Mouse (Mus musculus) neutrophil, adult 5-6 weeks (primary cell): Measurements from ENCODE around the gene Atxn3. TPM values are rescaled to one million over a fixed set of nuclear protein-coding genes. Genes with fewer than 3 reads are reported as not detected.

Experiments
- ATAC-seq: fragments of 151-379, 151-347 bp; 2 replicates; pipeline ENCODE4 v1.8.0; 2017; ENCODE audit warnings: mild to moderate bottlenecking, moderate TSS enrichment; ENCODE audit not compliant: insufficient number of reproducible peaks, poor library complexity, low FRiP score, severe bottlenecking; ENCODE audit errors: extremely low read depth
- total RNA-seq: library from RNA; stranded (forward); fragments of 200-1000 nt; gene quantifications from 2 replicates; pipeline ENCODE4 v1.2.3, GENCODE M21; 2017

Atxn3 gene
- total RNA-seq, 1 experiment from 2014 or later: 60.3 TPM

DNA sequence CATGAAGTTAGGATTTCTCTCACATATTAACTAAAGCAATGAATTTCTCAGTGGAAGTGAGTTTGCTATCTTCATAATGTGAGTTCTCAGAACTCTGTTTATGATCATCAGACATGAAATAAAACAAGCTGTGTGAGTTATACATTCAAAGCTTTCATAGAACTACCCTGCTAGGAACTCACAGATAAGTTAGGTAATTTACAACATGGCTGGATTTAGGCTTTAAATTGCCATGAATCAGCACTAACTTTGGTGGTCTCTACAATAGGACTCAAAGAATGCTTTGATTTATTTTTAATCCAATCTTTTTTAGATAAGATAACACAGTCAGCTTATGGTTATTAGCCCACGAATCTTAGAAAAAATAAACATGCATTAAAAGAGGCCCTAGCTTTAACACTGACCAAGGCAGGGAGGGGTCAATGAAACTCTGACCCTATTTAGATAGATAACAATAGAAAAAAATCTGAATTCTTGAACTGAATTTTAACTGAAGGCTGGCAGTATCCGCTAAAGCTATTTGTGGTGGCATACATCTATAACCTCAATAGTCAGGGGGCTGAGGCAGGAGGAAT, 58.3 kb downstream of the Atxn3 start:
- no peak for ATAC-seq

DNA sequence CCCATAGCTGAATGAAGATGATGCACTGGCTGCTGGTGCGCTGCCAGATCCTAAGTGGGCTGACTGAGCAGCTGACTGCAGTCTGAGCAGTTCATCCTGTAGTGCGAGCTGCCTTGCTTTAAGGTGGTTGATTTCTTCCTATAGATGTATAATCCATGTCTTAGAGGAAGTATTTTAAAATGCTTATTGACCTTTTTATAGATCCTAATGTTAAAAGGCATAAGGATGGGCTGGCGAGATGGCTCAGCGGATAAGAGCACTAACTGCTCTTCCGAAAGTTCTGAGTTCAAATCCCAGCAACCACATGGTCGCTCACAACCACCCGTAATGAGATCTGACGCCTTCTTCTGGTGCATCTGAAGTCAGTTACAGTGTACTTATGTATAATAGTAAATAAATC, 59.1 kb downstream of the Atxn3 start:
- no peak for ATAC-seq

GRCm38 (mm10) chr12:101897113-101897512, 60.9 kb downstream of the Atxn3 start:
- peak; percentile 36; the same call in 1 of the 2 replicates for ATAC-seq

GRCm38 (mm10) chr12:101893296-101893695, 64.8 kb downstream of the Atxn3 start:
- no peak for ATAC-seq

DNA sequence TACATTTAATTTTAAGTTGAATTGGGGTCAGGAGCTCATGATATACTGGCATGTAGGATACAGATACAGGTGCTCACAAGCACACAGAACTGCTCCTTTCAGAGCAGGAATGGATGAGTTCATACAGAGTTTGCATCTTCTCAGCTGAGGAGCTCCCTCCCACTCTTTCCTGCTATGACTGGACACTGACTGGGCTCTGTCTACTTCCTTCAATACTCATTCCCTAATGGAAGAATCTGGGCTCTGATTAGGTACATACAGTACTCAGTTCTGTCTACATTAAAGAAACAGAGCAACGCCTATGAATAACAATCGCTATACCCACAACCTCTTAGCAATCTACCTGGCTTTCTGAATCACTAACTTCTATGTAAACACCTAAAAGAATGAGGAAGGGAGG, 65.2 kb downstream of the Atxn3 start:
- ATAC-seq: no peak

GRCm38 (mm10) chr12:101891066-101891465, 67.0 kb downstream of the Atxn3 start:
- ATAC-seq: no peak

GRCm38 (mm10) chr12:101889351-101889750, 68.7 kb downstream of the Atxn3 start:
- no peak for ATAC-seq

GRCm38 (mm10) chr12:101888312-101888711, 69.7 kb downstream of the Atxn3 start:
- no peak for ATAC-seq

GRCm38 (mm10) chr12:101884926-101885325, 73.1 kb downstream of the Atxn3 start:
- no peak for ATAC-seq

- no peak for ATAC-seq
Observed at GRCm38 (mm10) chr12:101876374-101876773, 81.7 kb downstream of the Atxn3 start.

DNA sequence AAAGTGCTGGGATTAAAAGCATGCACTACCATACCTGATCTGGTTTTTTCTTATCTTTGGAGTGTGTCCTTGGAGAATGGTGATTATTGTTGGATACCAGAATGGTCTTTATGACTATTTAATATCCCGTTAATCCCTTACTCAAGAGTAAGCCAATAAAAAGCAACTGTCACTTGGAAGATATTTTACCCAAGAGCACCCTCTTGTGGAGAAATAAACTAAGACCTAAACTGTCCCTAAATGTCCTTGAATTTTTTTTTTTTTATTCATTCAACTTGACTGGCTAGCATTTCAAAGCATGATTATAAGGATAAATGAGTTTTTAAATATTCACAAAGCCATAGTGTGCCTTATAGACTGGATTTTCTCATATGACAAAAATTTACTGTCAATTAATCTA, 82.9 kb downstream of the Atxn3 start:
- ATAC-seq: no peak

Other genes starting within 250 kb of the Atxn3 start
- gene Tc2n, start 239.7 kb downstream of the Atxn3 start, total RNA-seq: 0.81 TPM in 1 of 2 replicates, not detected in the other
- gene Fbln5, start 139.2 kb downstream of the Atxn3 start, total RNA-seq: not detected in 2 replicates
- gene Trip11, start 45.0 kb downstream of the Atxn3 start, total RNA-seq: 103 and 121 TPM in 2 replicates
- gene Cpsf2, start 17.7 kb upstream of the Atxn3 start, total RNA-seq: 63.7 and 64.7 TPM in 2 replicates
- not detected in 2 replicates for gene Slc24a4, start 170.5 kb upstream of the Atxn3 start, total RNA-seq